Mouse (Mus musculus) olfactory bulb, adult 2 months (tissue): ENCODE data around the gene Ears2.

Experiments used
- CTCF ChIP-seq: fragments of 200-500 bp; IDR thresholded peaks from 2 replicates; pipeline ENCODE4 v1.5.1; 2012; ENCODE audit warnings: low read depth, mild to moderate bottlenecking, low read length, moderate library complexity; ENCODE audit not compliant: insufficient read depth
- POLR2A ChIP-seq: fragments of 200-500 bp; IDR thresholded peaks from 2 replicates; pipeline ENCODE4 v1.6.1; 2012; ENCODE audit warnings: mild to moderate bottlenecking, low read depth, low read length, moderate library complexity; ENCODE audit not compliant: insufficient read depth

DNA sequence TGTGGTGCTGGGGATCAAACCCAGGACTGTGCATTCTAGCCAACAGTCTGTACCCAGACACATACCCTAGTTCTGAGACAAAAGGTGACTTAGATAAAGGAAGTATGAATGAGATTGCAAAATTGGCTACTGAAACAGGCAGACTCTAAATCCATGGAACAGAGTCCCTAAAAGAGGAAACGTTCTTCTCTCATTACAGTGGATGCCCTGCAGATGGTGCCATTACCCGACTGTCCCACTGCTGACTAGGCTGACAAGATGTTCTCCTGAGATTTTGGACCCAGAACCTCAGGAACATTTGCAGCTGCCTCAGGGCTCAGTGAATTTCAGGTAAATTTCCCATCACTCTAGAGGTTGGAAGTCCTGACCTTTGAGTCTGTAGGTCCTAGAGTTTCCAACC, 32.7 kb downstream of the Ears2 start:
- no peak for TF ChIP-seq CTCF
- no peak for TF ChIP-seq POLR2A
